Mouse (Mus musculus) spleen, postnatal 10 days (tissue): ENCODE results near the gene Plcb4.

Source experiments
- DNase-seq, 2 experiments: peaks; one replicate each; pipeline ENCODE4 v3.0.0; 2021 to 2022; ENCODE audit warnings: low spot score in 2 of 2

Gene Plcb4

DNA sequence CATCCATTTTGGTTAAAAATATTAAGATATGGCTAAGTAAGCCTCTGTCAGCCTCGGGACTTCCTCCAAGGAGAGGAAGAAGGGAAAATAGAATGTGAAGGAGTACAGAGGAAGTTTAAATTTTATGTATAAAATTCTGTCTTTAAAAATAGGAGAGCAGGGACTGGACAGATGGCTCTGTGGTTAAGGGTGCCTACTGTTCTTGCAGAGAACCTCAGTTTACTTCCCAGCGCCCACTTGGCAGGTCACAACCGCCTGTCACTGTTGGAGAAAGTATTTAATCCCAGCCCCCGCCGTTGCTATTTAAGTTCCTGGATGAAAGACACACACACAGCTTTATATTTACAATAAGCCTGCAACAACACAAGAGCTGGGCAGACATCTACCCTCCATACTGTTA is 347.5 kb downstream of the Plcb4 start:
- DNase-seq, result no peak

DNA sequence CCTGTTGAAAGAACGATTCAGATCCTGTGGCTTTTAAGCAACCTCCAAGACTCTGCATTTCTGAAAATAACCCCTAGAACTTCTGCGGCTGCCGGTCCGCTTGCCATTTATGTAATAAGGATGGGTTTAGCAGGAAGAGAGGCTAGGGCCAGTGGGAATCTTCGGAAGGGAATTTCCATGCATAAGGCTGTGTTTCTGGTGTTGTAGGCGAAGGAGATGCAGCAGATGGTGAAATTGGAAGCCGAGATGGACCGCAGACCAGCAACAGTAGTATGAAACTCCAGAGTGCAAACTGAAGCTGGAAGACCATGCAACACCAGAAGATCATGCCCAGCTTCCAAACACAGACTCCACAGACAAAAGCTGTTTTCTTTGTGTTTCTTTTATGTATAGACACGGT is 353.9 kb downstream of the Plcb4 start:
- DNase-seq, result no peak

DNA sequence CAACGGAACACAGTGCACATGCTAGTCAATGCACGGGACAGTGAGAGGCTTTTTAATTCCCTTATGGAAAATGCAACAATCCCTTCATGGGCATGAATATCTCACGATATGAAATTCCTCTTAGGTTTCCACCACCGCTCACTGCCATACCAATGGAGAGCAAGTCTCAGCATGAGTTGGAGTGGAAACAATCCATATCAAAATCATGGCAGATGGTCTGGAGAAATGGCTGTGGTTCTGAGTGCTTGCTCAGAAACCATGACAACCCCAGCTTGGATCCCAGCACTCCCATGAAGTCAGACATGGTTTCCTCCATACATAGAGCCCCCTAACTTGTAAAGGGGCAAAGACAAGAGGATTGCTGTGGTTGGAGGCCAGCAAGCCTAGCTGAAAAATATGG is 389.7 kb downstream of the Plcb4 start:
- no peak for DNase-seq

DNA sequence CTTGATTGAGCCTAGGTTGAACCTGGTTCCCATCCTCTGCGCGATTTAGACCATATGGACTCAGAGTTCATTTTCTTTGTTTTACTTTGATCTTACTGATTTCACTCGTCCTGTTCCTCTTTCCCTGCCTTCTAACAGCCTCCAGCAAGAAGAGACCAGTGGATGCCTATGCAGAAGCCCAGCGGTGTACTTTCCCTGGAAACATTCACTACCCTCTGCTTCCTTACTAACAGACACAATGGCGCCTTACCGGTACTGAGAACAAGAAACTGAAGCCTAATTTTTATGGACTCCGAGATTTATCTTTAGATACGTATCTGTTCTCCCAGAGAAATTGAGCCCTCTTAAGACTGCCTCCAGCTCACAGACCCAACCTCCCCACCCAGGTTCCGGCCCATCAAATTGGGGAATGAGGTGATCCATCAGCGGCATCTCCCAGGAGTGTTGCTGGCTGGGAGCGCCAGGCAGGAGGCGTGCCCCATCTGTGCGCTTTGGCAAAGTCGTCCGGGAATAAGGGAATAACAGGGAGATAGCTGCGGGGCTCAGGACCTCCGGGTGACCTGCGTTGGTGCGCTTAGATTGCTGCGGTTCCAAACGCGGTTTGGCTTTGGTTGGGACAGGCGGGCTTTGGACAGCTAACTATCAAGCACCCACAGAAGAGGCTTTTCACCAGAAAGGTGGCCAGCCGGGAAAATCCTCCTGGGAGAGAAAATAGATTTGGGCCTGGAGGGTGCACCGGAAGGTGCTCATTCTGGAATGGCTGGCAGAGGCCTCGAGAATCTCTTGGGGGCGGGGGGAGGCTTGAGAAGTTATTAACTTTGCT is 392.2 kb downstream of the Plcb4 start:
- no peak for DNase-seq

DNA sequence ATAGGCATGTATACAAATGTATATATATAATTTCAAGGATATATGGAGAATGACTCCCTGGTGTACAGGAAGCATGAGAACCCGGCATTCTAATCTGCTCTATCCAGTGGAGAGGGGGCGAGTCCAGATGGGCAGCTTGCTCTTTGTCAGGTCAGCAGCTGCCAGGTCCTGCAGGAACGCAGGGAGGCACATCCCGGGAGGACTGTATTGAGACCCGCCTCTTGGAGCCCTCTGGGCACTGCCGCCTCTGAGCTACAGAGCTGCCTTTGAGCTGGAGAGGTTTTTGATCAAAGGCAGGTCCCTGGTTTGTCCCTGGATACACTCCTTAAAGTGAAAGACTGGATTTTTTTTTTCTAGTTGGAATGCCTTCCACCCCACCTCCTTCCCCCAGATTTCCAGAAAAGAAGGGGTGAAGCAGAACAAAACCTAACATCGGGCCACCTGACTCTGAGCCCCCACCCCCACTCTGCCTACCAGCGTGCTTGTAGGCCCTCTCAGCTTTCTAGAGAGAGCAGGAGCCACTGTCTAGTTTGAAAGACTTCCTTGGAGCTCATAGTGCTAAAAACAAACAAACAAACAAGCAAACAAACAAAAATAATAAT is 393.0 kb downstream of the Plcb4 start, which contains the start of gene Lamp5:
TSS of gene Lamp5 (plus strand) at position 552 of the 602 bp plus-strand sequence.
- DNase-seq, result no peak

DNA sequence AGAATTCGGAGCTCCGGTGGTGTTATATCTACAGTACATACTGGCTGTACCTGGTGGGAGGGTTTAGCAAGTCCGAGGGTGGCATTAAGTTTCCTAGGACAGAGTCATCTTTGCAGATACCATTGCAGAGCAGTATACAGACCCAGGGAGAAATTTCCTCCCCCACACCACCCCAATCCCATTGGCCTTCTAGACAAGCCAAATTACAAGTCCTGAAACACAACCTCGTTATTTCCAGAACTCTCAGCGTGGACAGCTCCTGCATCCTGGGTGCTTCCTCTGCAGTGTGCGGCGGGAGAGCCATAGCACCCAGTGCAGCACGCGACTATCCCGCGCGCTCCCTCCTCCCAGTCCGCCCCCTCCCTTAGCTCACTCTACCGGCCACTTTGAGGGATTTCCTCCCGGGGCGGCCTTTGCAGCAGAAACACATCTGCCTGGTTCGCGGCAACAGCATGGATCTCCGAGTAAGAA is 399.1 kb downstream of the Plcb4 start:
- no peak for DNase-seq

DNA sequence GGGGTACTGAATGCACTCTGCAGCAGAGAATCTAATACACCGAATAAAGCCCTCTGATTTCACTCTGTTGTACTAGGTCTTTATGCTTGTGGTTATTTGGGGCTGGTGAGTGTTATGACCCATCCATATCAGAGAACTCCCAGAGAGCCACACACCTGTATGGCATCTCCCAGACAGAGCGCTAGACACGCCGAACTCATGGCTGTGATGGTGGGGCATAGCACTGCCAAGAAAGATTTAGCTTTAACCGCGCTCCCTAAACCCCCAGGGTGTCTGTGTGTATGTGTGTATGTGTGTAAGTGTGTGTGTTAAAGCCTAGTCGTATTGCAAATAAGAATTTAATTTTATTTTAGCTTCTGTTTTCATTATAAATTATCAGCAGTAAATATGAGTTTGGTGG is 399.6 kb downstream of the Plcb4 start:
- DNase-seq, result no peak

DNA sequence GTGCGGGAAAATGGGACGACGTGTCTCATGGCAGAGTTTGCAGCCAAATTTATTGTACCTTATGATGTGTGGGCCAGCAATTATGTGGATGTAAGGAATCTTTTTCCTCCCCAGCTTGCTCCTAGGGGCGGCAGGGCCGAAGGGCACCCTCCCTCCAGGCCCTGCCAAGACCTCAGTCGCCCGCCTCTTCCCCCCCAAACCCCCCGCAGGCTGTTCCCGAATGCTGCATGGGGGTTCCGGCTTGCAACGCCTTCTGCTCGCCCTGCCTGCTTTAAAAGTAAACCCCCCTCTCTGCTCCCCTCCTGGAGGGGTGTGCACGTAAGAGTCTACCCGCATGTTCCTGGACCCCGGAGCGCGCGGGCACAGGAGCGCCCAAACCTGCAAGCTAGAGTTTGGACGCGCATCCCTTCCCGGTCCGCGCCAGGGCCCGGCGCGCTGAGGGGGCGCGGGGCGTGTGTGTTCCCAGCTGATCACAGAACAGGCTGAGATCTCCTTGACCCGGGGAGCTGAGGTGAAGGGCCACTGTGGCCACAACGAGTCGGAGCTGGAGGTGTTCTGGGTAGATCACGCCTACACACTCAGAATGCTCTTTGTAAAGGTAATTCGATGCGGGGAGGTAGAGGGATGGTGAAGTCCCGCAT is 400.3 kb downstream of the Plcb4 start:
- DNase-seq, result no peak
